Mouse (Mus musculus) adrenal gland, adult 2 months (tissue): ENCODE data around the gene Timm8a2. TPM values are rescaled to one million over a fixed set of nuclear protein-coding genes. Genes with fewer than 3 reads are reported as not detected.
A peak's percentile ranks its signal among the peaks of the same experiment; 100 is the strongest.

Experiments used
- DNase-seq: peaks from one replicate; pipeline ENCODE4 v3.0.0; 2021
- polyA plus RNA-seq: library from polyadenylated mRNA; depleted of rRNA; stranded (reverse); fragments of >200 nt; gene quantifications from 2 replicates; pipeline ENCODE4 v1.2.3, GENCODE M21; 2012
- total RNA-seq, 2 experiments: library from RNA; stranded (reverse); gene quantifications; 2 replicates each; pipeline ENCODE4 v1.2.3; 2021

The Timm8a2 gene
- total and polyA plus RNA-seq, 3 experiments: not detected

- no peak for DNase-seq
These were observed 22.3 kb upstream of the Timm8a2 start for GRCm38 (mm10) chr14:122012193-122012592.

- no peak for DNase-seq
These were observed 21.7 kb upstream of the Timm8a2 start for GRCm38 (mm10) chr14:122012814-122013213.

GRCm38 (mm10) chr14:122013417-122013951 lies 21.0 kb upstream of the Timm8a2 start:
- peak; percentile 15 for DNase-seq

- no peak for DNase-seq
These were observed 16.5 kb upstream of the Timm8a2 start for GRCm38 (mm10) chr14:122017958-122018357.

GRCm38 (mm10) chr14:122019389-122019788 lies 15.1 kb upstream of the Timm8a2 start:
- no peak for DNase-seq

- DNase-seq: no peak
These were observed 13.9 kb upstream of the Timm8a2 start for GRCm38 (mm10) chr14:122020567-122020966.

GRCm38 (mm10) chr14:122023054-122023453 lies 11.4 kb upstream of the Timm8a2 start:
- no peak for DNase-seq

GRCm38 (mm10) chr14:122023928-122024327 lies 10.5 kb upstream of the Timm8a2 start:
- no peak for DNase-seq

- no peak for DNase-seq
These were observed 5.3 kb upstream of the Timm8a2 start for GRCm38 (mm10) chr14:122028926-122029745.

- no peak for DNase-seq
These were observed 4.6 kb upstream of the Timm8a2 start for GRCm38 (mm10) chr14:122029851-122030250.

- DNase-seq: no peak
These were observed 2.4 kb upstream of the Timm8a2 start for GRCm38 (mm10) chr14:122032045-122032444.

GRCm38 (mm10) chr14:122035181-122035580 lies 707 bp downstream of the Timm8a2 start:
- DNase-seq: no peak

GRCm38 (mm10) chr14:122035860-122036259 lies 1.4 kb downstream of the Timm8a2 start:
- no peak for DNase-seq

- DNase-seq: no peak
These were observed 4.6 kb downstream of the Timm8a2 start for GRCm38 (mm10) chr14:122038874-122039647.

- DNase-seq: no peak
These were observed 6.9 kb downstream of the Timm8a2 start for GRCm38 (mm10) chr14:122041413-122041825.

- DNase-seq: no peak
These were observed 7.7 kb downstream of the Timm8a2 start for GRCm38 (mm10) chr14:122042142-122042694.

GRCm38 (mm10) chr14:122047784-122048183 lies 13.3 kb downstream of the Timm8a2 start:
- DNase-seq: no peak

GRCm38 (mm10) chr14:122048816-122049215 lies 14.3 kb downstream of the Timm8a2 start:
- no peak for DNase-seq

- DNase-seq: no peak
These were observed 18.6 kb downstream of the Timm8a2 start for GRCm38 (mm10) chr14:122052896-122053635.

- no peak for DNase-seq
These were observed 22.4 kb downstream of the Timm8a2 start for GRCm38 (mm10) chr14:122056871-122057270.

GRCm38 (mm10) chr14:122057941-122058346 lies 23.5 kb downstream of the Timm8a2 start:
- no peak for DNase-seq

GRCm38 (mm10) chr14:122060642-122061041 lies 26.2 kb downstream of the Timm8a2 start:
- peak; percentile 77 for DNase-seq
